Mouse (Mus musculus): ENCODE results near the gene Ankrd12.

DNA sequence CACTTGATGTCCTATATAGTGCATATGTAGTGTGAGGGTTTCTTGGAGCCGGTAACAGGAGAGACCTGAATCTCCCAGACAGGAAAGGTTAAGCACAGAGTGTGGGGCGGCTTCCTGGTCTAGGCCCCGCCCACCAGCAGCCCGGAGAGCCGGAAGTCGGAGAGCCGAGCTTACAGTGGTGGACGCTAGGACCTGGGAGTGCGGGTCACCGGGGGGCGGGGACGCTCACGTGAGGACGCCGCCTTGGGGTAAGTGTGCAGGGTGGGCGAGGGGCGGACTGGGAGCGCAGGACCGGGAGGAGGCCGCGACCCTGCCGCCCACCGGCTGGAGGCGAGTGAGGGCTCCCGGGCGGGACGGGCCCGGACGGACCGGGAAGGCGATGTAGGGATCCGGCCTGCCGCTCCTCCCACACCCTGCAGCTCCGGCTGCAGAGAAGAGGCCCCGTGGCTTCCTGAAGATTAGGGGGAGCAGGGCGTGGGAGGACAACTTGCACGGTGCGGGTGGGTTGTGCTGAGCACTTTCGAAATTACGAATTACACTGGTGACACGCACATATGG is 34.6 kb upstream of the Ankrd12 start, which contains the start of gene Washc1:
- TF ChIP-seq CTCF (IDR thresholded peaks at IDR 0.05) (peak; percentile 9; the same call in 1 of the 2 replicates), EP300 (IDR thresholded peaks at IDR 0.05; ENCODE audit: insufficient read depth, low read depth, low read length) (0 out of 2 replicates have a peak, but pooled peaks have one; percentile 28)

Measured in heart, adult 2 months (tissue).